Mouse (Mus musculus) forebrain, embryonic 13.5 days (tissue): Measurements from ENCODE around the gene Lpar2. TPM values are rescaled to one million over a fixed set of nuclear protein-coding genes. Genes with fewer than 3 reads are reported as not detected.

Experiments
- ATAC-seq: fragments of 200-750 bp; cut with Nextera tagmentation; 2 replicates; pipeline ENCODE4 v1.8.0; 2017
- H3K27ac ChIP-seq: fragments of 300-500 bp; sonication (generic); 2 replicates; pipeline ENCODE4 v1.5.1; 2015; ENCODE audit warnings: inconsistent platforms, mild to moderate bottlenecking, moderate library complexity
- H3K27me3 ChIP-seq: fragments of 300-500 bp; sonication (generic); 2 replicates; pipeline ENCODE4 v1.6.1; 2015; ENCODE audit warnings: mild to moderate bottlenecking, inconsistent platforms
- H3K36me3 ChIP-seq: fragments of 300-500 bp; sonication (generic); 2 replicates; pipeline ENCODE4 v1.6.1; 2015; ENCODE audit warnings: mild to moderate bottlenecking, inconsistent platforms; ENCODE audit not compliant: poor library complexity, severe bottlenecking
- H3K4me1 ChIP-seq: fragments of 300-500 bp; sonication (generic); 2 replicates; pipeline ENCODE4 v1.6.1; 2015; ENCODE audit warnings: inconsistent platforms
- H3K4me2 ChIP-seq: fragments of 300-500 bp; sonication (generic); 2 replicates; pipeline ENCODE4 v1.6.1; 2015; ENCODE audit warnings: inconsistent platforms, mild to moderate bottlenecking, moderate library complexity
- H3K4me3 ChIP-seq: fragments of 300-500 bp; sonication (generic); 2 replicates; pipeline ENCODE4 v1.5.1; 2015; ENCODE audit warnings: mild to moderate bottlenecking, inconsistent platforms
- H3K9ac ChIP-seq: fragments of 300-500 bp; sonication (generic); 2 replicates; pipeline ENCODE4 v1.6.1; 2015; ENCODE audit warnings: mild to moderate bottlenecking, inconsistent platforms
- H3K9me3 ChIP-seq: fragments of 300-500 bp; sonication (generic); replicated peaks from 2 replicates; pipeline ENCODE4 v1.6.1; 2016; ENCODE audit warnings: inconsistent platforms
- WGBS: fragments of 180-500 bp; shearing (Covaris S2); methylation state at CpG from one replicate; pipeline ENCODE4 v1.1.7; 2015; 5-methylcytosine and 5-hydroxymethylcytosine counted together
- polyA plus RNA-seq: library from polyadenylated mRNA; unstranded; fragments of >200 nt; fragmentation: Nextera tagmentation; extraction: Ambion mirVana; gene quantifications from 2 replicates; pipeline ENCODE4 v1.2.1, GENCODE M21; 2015

Gene Lpar2
- polyA plus RNA-seq, 1 experiment from 2014 or later, result 0.88 TPM

GRCm38 (mm10) chr8:69848951-69849350 lies 26.7 kb downstream of the Lpar2 start:
- no peaks in the 10 kb centered on the region for H3K4me1 ChIP-seq
- H3K4me3 ChIP-seq, result no peak overlapping the region
- H3K27me3 ChIP-seq, result no peaks in the 10 kb centered on the region
- no peak overlapping the region for H3K9ac ChIP-seq
- ATAC-seq, result no peak
- no peak overlapping the region for H3K4me2 ChIP-seq
- no peak overlapping the region for H3K27ac ChIP-seq
- WGBS, result 94% methylated on average over 8 of the region's 8 CpGs
- no peaks in the 10 kb centered on the region for H3K9me3 ChIP-seq
- H3K36me3 ChIP-seq, result peaks cover 20% of the 10 kb centered on the region

- 46% methylated on average over 3 of the region's 3 CpGs for WGBS
- Histone ChIP-seq H3K4me2 (no peak overlapping the region), H3K27me3 (no peaks in the 10 kb centered on the region), H3K9ac (no peak overlapping the region), H3K4me3 (no peak overlapping the region), H3K4me1 (no peaks in the 10 kb centered on the region), H3K36me3 (peaks cover 20% of the 10 kb centered on the region), H3K9me3 (no peaks in the 10 kb centered on the region), H3K27ac (no peak overlapping the region)
- ATAC-seq, result no peak
Observed at GRCm38 (mm10) chr8:69849899-69850298, 27.7 kb downstream of the Lpar2 start.

DNA sequence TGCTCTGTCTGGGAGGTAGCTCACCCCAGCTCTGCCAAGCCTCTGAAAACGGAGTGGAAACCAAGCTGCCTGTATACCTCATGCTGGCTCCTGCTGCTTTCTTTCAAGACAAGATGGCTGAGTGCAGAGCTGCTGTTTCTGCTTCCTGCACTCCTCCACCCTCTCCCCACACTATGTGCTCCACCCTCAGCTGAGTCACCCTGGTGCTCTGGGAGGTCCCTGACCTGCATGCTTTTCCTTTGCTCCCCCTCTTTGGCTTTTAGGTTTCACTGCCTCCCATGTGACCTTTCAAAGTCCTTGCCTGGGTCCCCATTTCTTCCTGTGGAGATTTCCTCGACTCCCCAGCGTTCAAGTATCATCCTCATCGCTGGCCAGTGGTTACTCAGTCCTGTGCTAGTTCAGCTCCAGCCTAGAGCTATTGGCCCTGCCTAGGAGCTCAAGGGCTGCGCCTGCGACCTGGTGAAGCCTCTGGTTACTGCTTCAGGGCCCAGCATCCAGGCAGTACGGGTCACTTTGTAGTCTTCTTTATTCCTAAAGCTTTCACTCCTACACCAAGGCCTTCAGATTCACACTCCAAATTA lies 28.8 kb downstream of the Lpar2 start:
- no peak overlapping the region for H3K4me3 ChIP-seq
- H3K4me2 ChIP-seq, result no peak overlapping the region
- H3K9ac ChIP-seq, result no peak overlapping the region
- H3K4me1 ChIP-seq, result no peaks in the 10 kb centered on the region
- H3K27me3 ChIP-seq, result no peaks in the 10 kb centered on the region
- no peaks in the 10 kb centered on the region for H3K9me3 ChIP-seq
- no peak for ATAC-seq
- H3K36me3 ChIP-seq, result peaks cover 20% of the 10 kb centered on the region
- 88% methylated on average over 7 of the region's 7 CpGs for WGBS
- no peak overlapping the region for H3K27ac ChIP-seq

GRCm38 (mm10) chr8:69853869-69854268 lies 31.6 kb downstream of the Lpar2 start:
- H3K4me1 ChIP-seq, result no peaks in the 10 kb centered on the region
- peaks cover 21% of the 10 kb centered on the region for H3K36me3 ChIP-seq
- H3K4me2 ChIP-seq, result no peak overlapping the region
- H3K9me3 ChIP-seq, result no peaks in the 10 kb centered on the region
- WGBS, result 95% methylated on average over 10 of the region's 10 CpGs
- H3K4me3 ChIP-seq, result no peak overlapping the region
- no peaks in the 10 kb centered on the region for H3K27me3 ChIP-seq
- no peak for ATAC-seq
- H3K9ac ChIP-seq, result no peak overlapping the region
- no peak overlapping the region for H3K27ac ChIP-seq

GRCm38 (mm10) chr8:69860807-69861206 lies 38.6 kb downstream of the Lpar2 start:
- ATAC-seq, result no peak
- no peak overlapping the region for H3K4me2 ChIP-seq
- no peak overlapping the region for H3K9ac ChIP-seq
- H3K4me3 ChIP-seq, result no peak overlapping the region
- H3K27me3 ChIP-seq, result no peaks in the 10 kb centered on the region
- no peaks in the 10 kb centered on the region for H3K4me1 ChIP-seq
- H3K9me3 ChIP-seq, result no peaks in the 10 kb centered on the region
- no peak overlapping the region for H3K27ac ChIP-seq
- WGBS, result 61% methylated on average over 4 of the region's 4 CpGs
- peaks cover 48% of the 10 kb centered on the region for H3K36me3 ChIP-seq

DNA sequence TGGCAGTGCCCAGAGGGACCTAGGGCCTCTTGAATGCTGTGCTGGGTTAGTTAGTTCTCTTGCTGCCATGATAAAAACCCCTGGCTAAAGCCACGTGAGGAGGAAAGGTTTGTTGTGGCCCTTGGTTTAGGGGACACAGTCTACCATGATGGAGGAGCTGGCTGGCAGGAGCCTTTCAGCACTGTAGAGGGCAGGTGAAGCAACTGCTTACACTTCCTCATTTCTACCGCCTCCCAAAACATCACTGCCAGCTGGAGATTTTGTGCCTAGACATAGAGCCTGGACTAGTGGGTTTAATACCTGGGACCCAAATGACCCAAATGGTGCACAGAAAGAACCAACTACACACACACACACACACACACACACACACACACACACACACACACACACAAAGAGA lies 39.0 kb downstream of the Lpar2 start:
- H3K4me1 ChIP-seq, result no peaks in the 10 kb centered on the region
- no peak overlapping the region for H3K27ac ChIP-seq
- H3K9me3 ChIP-seq, result no peaks in the 10 kb centered on the region
- H3K27me3 ChIP-seq, result no peaks in the 10 kb centered on the region
- H3K9ac ChIP-seq, result no peak overlapping the region
- ATAC-seq, result no peak
- WGBS, result 68% methylated on average over 2 of the region's 2 CpGs
- peaks cover 48% of the 10 kb centered on the region for H3K36me3 ChIP-seq
- H3K4me3 ChIP-seq, result no peak overlapping the region
- no peak overlapping the region for H3K4me2 ChIP-seq

DNA sequence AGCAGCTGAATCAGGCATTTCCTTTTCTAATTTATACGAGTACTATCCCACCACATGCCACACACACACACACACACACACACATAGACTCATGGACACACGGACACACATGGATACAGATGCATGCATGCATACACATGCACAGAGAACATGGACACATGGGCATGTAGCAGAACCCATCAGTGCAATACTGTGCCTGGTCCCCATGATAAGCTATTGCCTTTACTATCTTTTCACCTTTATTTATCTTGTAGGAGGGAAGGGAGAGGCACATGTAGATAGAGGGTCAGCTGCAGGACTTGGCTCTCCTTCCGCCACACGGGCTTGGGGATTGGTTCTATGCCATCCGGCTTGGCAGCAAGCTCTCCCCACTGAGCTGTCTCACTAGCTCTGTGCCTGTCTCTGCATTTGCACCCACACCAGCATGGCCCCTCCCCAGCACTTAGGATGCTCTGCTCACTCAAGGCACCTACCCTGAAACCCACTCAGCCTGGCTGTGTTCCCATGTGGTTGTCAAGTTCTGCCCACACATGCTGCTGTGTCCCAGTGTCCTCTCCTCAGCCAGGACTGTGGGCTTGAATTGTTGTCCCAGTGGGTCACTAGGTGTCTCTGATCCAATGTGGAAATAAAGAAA lies 41.3 kb downstream of the Lpar2 start:
- H3K27ac ChIP-seq, result no peak overlapping the region
- 91% methylated on average over 5 of the region's 5 CpGs for WGBS
- no peaks in the 10 kb centered on the region for H3K9me3 ChIP-seq
- H3K4me2 ChIP-seq, result no peak overlapping the region
- H3K9ac ChIP-seq, result peak overlapping the region; percentile 21; the same call in 1 of the 2 replicates
- peaks cover 45% of the 10 kb centered on the region for H3K36me3 ChIP-seq
- no peak for ATAC-seq
- no peak overlapping the region for H3K4me3 ChIP-seq
- no peaks in the 10 kb centered on the region for H3K27me3 ChIP-seq
- H3K4me1 ChIP-seq, result no peaks in the 10 kb centered on the region

GRCm38 (mm10) chr8:69864180-69864579 lies 42.0 kb downstream of the Lpar2 start:
- H3K27me3 ChIP-seq, result no peaks in the 10 kb centered on the region
- 0 out of 2 replicates have a peak overlapping the region, but pooled peaks have one; percentile 21 for H3K9ac ChIP-seq
- no peak overlapping the region for H3K4me2 ChIP-seq
- peaks cover 40% of the 10 kb centered on the region for H3K36me3 ChIP-seq
- no peaks in the 10 kb centered on the region for H3K9me3 ChIP-seq
- WGBS, result 80% methylated on average over 5 of the region's 5 CpGs
- no peaks in the 10 kb centered on the region for H3K4me1 ChIP-seq
- H3K4me3 ChIP-seq, result no peak overlapping the region
- no peak for ATAC-seq
- H3K27ac ChIP-seq, result no peak overlapping the region

GRCm38 (mm10) chr8:69867696-69868326 lies 45.6 kb downstream of the Lpar2 start:
- Histone ChIP-seq H3K4me1 (no peaks in the 10 kb centered on the region), H3K4me3 (no peak overlapping the region), H3K36me3 (peaks cover 48% of the 10 kb centered on the region), H3K9me3 (no peaks in the 10 kb centered on the region), H3K27ac (no peak overlapping the region), H3K4me2 (no peak overlapping the region), H3K27me3 (no peaks in the 10 kb centered on the region), H3K9ac (no peak overlapping the region)
- 77% methylated on average over 5 of the region's 5 CpGs for WGBS
- ATAC-seq, result no peak

- 89% methylated on average over 11 of the region's 11 CpGs for WGBS
- Histone ChIP-seq H3K27me3 (no peaks in the 10 kb centered on the region), H3K4me2 (no peak overlapping the region), H3K36me3 (peaks cover 38% of the 10 kb centered on the region), H3K9me3 (no peaks in the 10 kb centered on the region), H3K9ac (no peak overlapping the region), H3K4me1 (no peaks in the 10 kb centered on the region), H3K4me3 (no peak overlapping the region), H3K27ac (no peak overlapping the region)
- ATAC-seq, result no peak
Observed at GRCm38 (mm10) chr8:69870003-69870765, 48.0 kb downstream of the Lpar2 start.

- H3K27ac ChIP-seq, result no peak overlapping the region
- H3K27me3 ChIP-seq, result no peaks in the 10 kb centered on the region
- H3K4me1 ChIP-seq, result no peaks in the 10 kb centered on the region
- no peak overlapping the region for H3K4me3 ChIP-seq
- H3K9me3 ChIP-seq, result no peaks in the 10 kb centered on the region
- ATAC-seq, result no peak
- peaks cover 36% of the 10 kb centered on the region for H3K36me3 ChIP-seq
- H3K9ac ChIP-seq, result no peak overlapping the region
- WGBS, result 89% methylated on average over 6 of the region's 6 CpGs
- H3K4me2 ChIP-seq, result no peak overlapping the region
Observed at GRCm38 (mm10) chr8:69870907-69871306, 48.7 kb downstream of the Lpar2 start.

DNA sequence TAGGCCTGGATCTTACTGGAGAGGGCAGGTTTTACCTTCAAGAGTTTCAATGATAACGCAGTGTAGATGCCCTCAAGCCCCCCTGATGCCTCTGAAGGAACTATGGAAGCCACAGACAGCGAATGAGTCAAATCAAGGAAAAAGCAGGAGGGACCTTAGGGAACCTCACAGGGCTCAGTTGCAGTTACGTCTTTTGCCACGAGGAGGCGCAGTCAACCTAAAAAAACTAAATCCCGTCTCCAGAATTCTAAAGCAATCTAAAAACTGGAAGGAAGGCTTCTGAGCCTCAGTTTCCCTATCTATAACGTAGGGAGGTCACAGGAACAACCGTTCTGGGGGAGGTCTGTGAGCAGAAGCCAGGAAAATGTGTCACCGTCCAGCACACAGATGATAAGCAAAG lies 51.9 kb downstream of the Lpar2 start:
- no peak overlapping the region for H3K4me3 ChIP-seq
- no peaks in the 10 kb centered on the region for H3K4me1 ChIP-seq
- peaks cover 24% of the 10 kb centered on the region for H3K27me3 ChIP-seq
- WGBS, result 13% methylated on average over 9 of the region's 9 CpGs
- no peak overlapping the region for H3K27ac ChIP-seq
- ATAC-seq, result no peak
- H3K4me2 ChIP-seq, result no peak overlapping the region
- no peak overlapping the region for H3K9ac ChIP-seq
- H3K36me3 ChIP-seq, result peaks cover 36% of the 10 kb centered on the region
- no peaks in the 10 kb centered on the region for H3K9me3 ChIP-seq
